Mouse (Mus musculus): ENCODE results near the gene Eno1. TPM values are rescaled to one million over a fixed set of nuclear protein-coding genes. Genes with fewer than 3 reads are reported as not detected.

The Eno1 gene
- polyA plus RNA-seq, 1 experiment from 2014 or later, result 2,045 TPM

- Histone ChIP-seq H3K27me3 (ENCODE audit: insufficient read depth, low read length) (no peaks in the 10 kb centered on the region), H3K9me3 (ENCODE audit: low read length) (no peaks in the 10 kb centered on the region), H3K9ac (replicated peaks; ENCODE audit: low read length) (no peak overlapping the region), H3K4me3 (ENCODE audit: low read length) (no peak overlapping the region), H3K4me1 (ENCODE audit: insufficient read depth, low read length) (peaks cover 33% of the 10 kb centered on the region), H3K4me2 (replicated peaks; ENCODE audit: low read depth, low read length) (no peak overlapping the region), H3K27ac (ENCODE audit: low read length) (no peak overlapping the region), H3K36me3 (ENCODE audit: insufficient read depth, low read length) (peaks cover 79% of the 10 kb centered on the region)
- ATAC-seq (ENCODE audit: low FRiP score, low TSS enrichment), result no peak
- 81% methylated on average over 5 of the region's 5 CpGs for WGBS
These were observed 6.2 kb downstream of the Eno1 start for GRCm38 (mm10) chr4:150242745-150243144.

GRCm38 (mm10) chr4:150245876-150246275, 9.4 kb downstream of the Eno1 start:
- H3K9ac ChIP-seq (replicated peaks; ENCODE audit: low read length), result no peak overlapping the region
- H3K4me2 ChIP-seq (replicated peaks; ENCODE audit: low read depth, low read length), result no peak overlapping the region
- H3K27me3 ChIP-seq (ENCODE audit: insufficient read depth, low read length), result no peaks in the 10 kb centered on the region
- peaks cover 89% of the 10 kb centered on the region for H3K36me3 ChIP-seq (ENCODE audit: insufficient read depth, low read length)
- H3K4me3 ChIP-seq (ENCODE audit: low read length), result no peak overlapping the region
- no peaks in the 10 kb centered on the region for H3K9me3 ChIP-seq (ENCODE audit: low read length)
- peaks cover 15% of the 10 kb centered on the region; the same call in 1 of the 2 replicates for H3K4me1 ChIP-seq (ENCODE audit: insufficient read depth, low read length)
- H3K27ac ChIP-seq (ENCODE audit: low read length), result no peak overlapping the region
- WGBS, result 37% methylated on average over 2 of the region's 2 CpGs
- ATAC-seq (ENCODE audit: low FRiP score, low TSS enrichment), result no peak

GRCm38 (mm10) chr4:150248009-150248408, 11.5 kb downstream of the Eno1 start:
- WGBS, result 58% methylated on average over 5 of the region's 5 CpGs
- Histone ChIP-seq H3K4me1 (ENCODE audit: insufficient read depth, low read length) (peaks cover 6% of the 10 kb centered on the region; the same call in 1 of the 2 replicates), H3K9ac (replicated peaks; ENCODE audit: low read length) (no peak overlapping the region), H3K36me3 (ENCODE audit: insufficient read depth, low read length) (peaks cover 75% of the 10 kb centered on the region), H3K9me3 (ENCODE audit: low read length) (no peaks in the 10 kb centered on the region), H3K27ac (ENCODE audit: low read length) (no peak overlapping the region), H3K4me3 (ENCODE audit: low read length) (no peak overlapping the region), H3K27me3 (ENCODE audit: insufficient read depth, low read length) (no peaks in the 10 kb centered on the region), H3K4me2 (replicated peaks; ENCODE audit: low read depth, low read length) (no peak overlapping the region)
- ATAC-seq (ENCODE audit: low FRiP score, low TSS enrichment), result no peak; the same call in 1 of the 2 replicates

GRCm38 (mm10) chr4:150248917-150249316, 12.4 kb downstream of the Eno1 start:
- Histone ChIP-seq H3K27ac (ENCODE audit: low read length) (no peak overlapping the region), H3K27me3 (ENCODE audit: insufficient read depth, low read length) (no peaks in the 10 kb centered on the region), H3K9ac (replicated peaks; ENCODE audit: low read length) (no peak overlapping the region), H3K4me2 (replicated peaks; ENCODE audit: low read depth, low read length) (no peak overlapping the region), H3K4me1 (ENCODE audit: insufficient read depth, low read length) (peaks cover 6% of the 10 kb centered on the region; the same call in 1 of the 2 replicates), H3K36me3 (ENCODE audit: insufficient read depth, low read length) (peaks cover 68% of the 10 kb centered on the region), H3K4me3 (ENCODE audit: low read length) (no peak overlapping the region), H3K9me3 (ENCODE audit: low read length) (no peaks in the 10 kb centered on the region)
- WGBS, result 74% methylated on average over 5 of the region's 5 CpGs
- ATAC-seq (ENCODE audit: low FRiP score, low TSS enrichment), result no peak

- Histone ChIP-seq H3K4me1 (ENCODE audit: insufficient read depth, low read length) (peaks cover 6% of the 10 kb centered on the region; the same call in 1 of the 2 replicates), H3K27ac (ENCODE audit: low read length) (peak overlapping the region; percentile 56), H3K9me3 (ENCODE audit: low read length) (no peaks in the 10 kb centered on the region), H3K9ac (replicated peaks; ENCODE audit: low read length) (no peak overlapping the region), H3K4me2 (replicated peaks; ENCODE audit: low read depth, low read length) (no peak overlapping the region), H3K27me3 (ENCODE audit: insufficient read depth, low read length) (no peaks in the 10 kb centered on the region), H3K4me3 (ENCODE audit: low read length) (no peak overlapping the region), H3K36me3 (ENCODE audit: insufficient read depth, low read length) (peaks cover 59% of the 10 kb centered on the region)
- ATAC-seq (ENCODE audit: low FRiP score, low TSS enrichment), result no peak
- WGBS, result 83% methylated on average over 5 of the region's 5 CpGs
These were observed 13.3 kb downstream of the Eno1 start for GRCm38 (mm10) chr4:150249731-150250270.

- peak overlapping the region; percentile 56 for H3K27ac ChIP-seq (ENCODE audit: low read length)
- H3K36me3 ChIP-seq (ENCODE audit: insufficient read depth, low read length), result peaks cover 50% of the 10 kb centered on the region
- no peak overlapping the region for H3K4me3 ChIP-seq (ENCODE audit: low read length)
- ATAC-seq (ENCODE audit: low FRiP score, low TSS enrichment), result 0 out of 2 replicates have a peak, but pooled peaks have one; percentile 24
- H3K4me2 ChIP-seq (replicated peaks; ENCODE audit: low read depth, low read length), result no peak overlapping the region
- H3K9me3 ChIP-seq (ENCODE audit: low read length), result no peaks in the 10 kb centered on the region
- H3K27me3 ChIP-seq (ENCODE audit: insufficient read depth, low read length), result no peaks in the 10 kb centered on the region
- 56% methylated on average over 18 of the region's 18 CpGs for WGBS
- H3K9ac ChIP-seq (replicated peaks; ENCODE audit: low read length), result no peak overlapping the region
- H3K4me1 ChIP-seq (ENCODE audit: insufficient read depth, low read length), result peaks cover 6% of the 10 kb centered on the region; the same call in 1 of the 2 replicates
These were observed 14.3 kb downstream of the Eno1 start for GRCm38 (mm10) chr4:150250549-150251422.

GRCm38 (mm10) chr4:150254416-150254815, 17.9 kb downstream of the Eno1 start:
- WGBS, result 75% methylated on average over 4 of the region's 4 CpGs
- Histone ChIP-seq H3K4me3 (ENCODE audit: low read length) (no peak overlapping the region), H3K27me3 (ENCODE audit: insufficient read depth, low read length) (no peaks in the 10 kb centered on the region), H3K27ac (ENCODE audit: low read length) (no peak overlapping the region), H3K36me3 (ENCODE audit: insufficient read depth, low read length) (peaks cover 17% of the 10 kb centered on the region), H3K9ac (replicated peaks; ENCODE audit: low read length) (no peak overlapping the region), H3K9me3 (ENCODE audit: low read length) (no peaks in the 10 kb centered on the region), H3K4me1 (ENCODE audit: insufficient read depth, low read length) (peaks cover 20% of the 10 kb centered on the region), H3K4me2 (replicated peaks; ENCODE audit: low read depth, low read length) (no peak overlapping the region)
- no peak for ATAC-seq (ENCODE audit: low FRiP score, low TSS enrichment)

- Histone ChIP-seq H3K9me3 (ENCODE audit: low read length) (no peaks in the 10 kb centered on the region), H3K4me2 (replicated peaks; ENCODE audit: low read depth, low read length) (no peak overlapping the region), H3K27ac (ENCODE audit: low read length) (no peak overlapping the region), H3K27me3 (ENCODE audit: insufficient read depth, low read length) (no peaks in the 10 kb centered on the region), H3K4me1 (ENCODE audit: insufficient read depth, low read length) (peaks cover 22% of the 10 kb centered on the region), H3K4me3 (ENCODE audit: low read length) (no peak overlapping the region), H3K36me3 (ENCODE audit: insufficient read depth, low read length) (peaks cover 10% of the 10 kb centered on the region), H3K9ac (replicated peaks; ENCODE audit: low read length) (no peak overlapping the region)
- no peak for ATAC-seq (ENCODE audit: low FRiP score, low TSS enrichment)
- 87% methylated on average over 7 of the region's 7 CpGs for WGBS
These were observed 18.7 kb downstream of the Eno1 start for GRCm38 (mm10) chr4:150255181-150255580.

GRCm38 (mm10) chr4:150257252-150258204, 21.0 kb downstream of the Eno1 start:
- ATAC-seq (ENCODE audit: low FRiP score, low TSS enrichment), result peak; percentile 87
- Histone ChIP-seq H3K4me3 (ENCODE audit: low read length) (no peak overlapping the region), H3K27me3 (ENCODE audit: insufficient read depth, low read length) (no peaks in the 10 kb centered on the region), H3K36me3 (ENCODE audit: insufficient read depth, low read length) (0 out of 2 replicates have a peak, but pooled peaks cover 5% of the 10 kb centered on the region), H3K27ac (ENCODE audit: low read length) (peak overlapping the region; percentile 4; the same call in 1 of the 2 replicates), H3K9me3 (ENCODE audit: low read length) (no peaks in the 10 kb centered on the region), H3K4me2 (replicated peaks; ENCODE audit: low read depth, low read length) (no peak overlapping the region), H3K9ac (replicated peaks; ENCODE audit: low read length) (peak overlapping the region; percentile 19; the same call in 1 of the 2 replicates), H3K4me1 (ENCODE audit: insufficient read depth, low read length) (peaks cover 17% of the 10 kb centered on the region)
- WGBS, result 49% methylated on average over 20 of the region's 20 CpGs

Measured in kidney, embryonic 16.5 days (tissue).